Mouse (Mus musculus) forebrain, embryonic 11.5 days (tissue): ENCODE measurements around the gene Gm20388. TPM values are rescaled to one million over a fixed set of nuclear protein-coding genes. Genes with fewer than 3 reads are reported as not detected.

Source experiments
- ATAC-seq: fragments of 200-750 bp; cut with Nextera tagmentation; replicated peaks from 2 replicates; pipeline ENCODE4 v1.8.0; 2017; ENCODE audit warnings: moderate TSS enrichment; ENCODE audit not compliant: low FRiP score
- DNase-seq: peaks from one replicate; pipeline ENCODE4 v3.0.0-alpha.2; 2017; ENCODE audit warnings: low spot score
- H3K27ac ChIP-seq: fragments of 300-500 bp; sonication (generic); 2 replicates; pipeline ENCODE4 v1.5.1; 2014; ENCODE audit warnings: low read depth, low read length
- H3K27me3 ChIP-seq: fragments of 300-500 bp; sonication (generic); 2 replicates; pipeline ENCODE4 v1.6.1; 2014; ENCODE audit warnings: mild to moderate bottlenecking, low read length, mixed read lengths; ENCODE audit not compliant: control insufficient read depth, insufficient read depth
- H3K36me3 ChIP-seq: fragments of 300-500 bp; sonication (generic); 2 replicates; pipeline ENCODE4 v1.6.1; 2014; ENCODE audit warnings: mild to moderate bottlenecking, low read length, moderate library complexity, mixed read lengths; ENCODE audit not compliant: control insufficient read depth, insufficient read depth
- H3K4me1 ChIP-seq: fragments of 300-500 bp; sonication (generic); replicated peaks from 2 replicates; pipeline ENCODE4 v1.6.1; 2014; ENCODE audit warnings: low read length, mixed read lengths; ENCODE audit not compliant: control insufficient read depth, insufficient read depth
- H3K4me2 ChIP-seq: fragments of 300-500 bp; sonication (generic); 2 replicates; pipeline ENCODE4 v1.6.1; 2014; ENCODE audit warnings: low read depth, mild to moderate bottlenecking, low read length, moderate library complexity, mixed read lengths; ENCODE audit not compliant: severe bottlenecking
- H3K4me3 ChIP-seq: fragments of 300-500 bp; sonication (generic); 2 replicates; pipeline ENCODE4 v1.5.1; 2014; ENCODE audit warnings: low read depth, low read length
- H3K9ac ChIP-seq: fragments of 300-500 bp; sonication (generic); 2 replicates; pipeline ENCODE4 v1.6.1; 2014; ENCODE audit warnings: low read length
- H3K9me3 ChIP-seq: fragments of 300-500 bp; sonication (generic); 2 replicates; pipeline ENCODE4 v1.6.1; 2016; ENCODE audit warnings: low read length, mixed read lengths; ENCODE audit not compliant: control insufficient read depth
- WGBS: fragments of 180-500 bp; shearing (Covaris S2); extraction: QIAGEN DNeasy Blood & Tissue Kit; methylation state at CpG from one replicate; pipeline ENCODE4 v1.1.7; 2014; 5-methylcytosine and 5-hydroxymethylcytosine counted together
- polyA plus RNA-seq: library from polyadenylated mRNA; unstranded; fragments of >200 nt; fragmentation: Nextera tagmentation; extraction: Ambion mirVana; gene quantifications from 2 replicates; pipeline ENCODE4 v1.2.1, GENCODE M21; 2014

The Gm20388 gene
- polyA plus RNA-seq, 1 experiment from 2014 or later: not detected

DNA sequence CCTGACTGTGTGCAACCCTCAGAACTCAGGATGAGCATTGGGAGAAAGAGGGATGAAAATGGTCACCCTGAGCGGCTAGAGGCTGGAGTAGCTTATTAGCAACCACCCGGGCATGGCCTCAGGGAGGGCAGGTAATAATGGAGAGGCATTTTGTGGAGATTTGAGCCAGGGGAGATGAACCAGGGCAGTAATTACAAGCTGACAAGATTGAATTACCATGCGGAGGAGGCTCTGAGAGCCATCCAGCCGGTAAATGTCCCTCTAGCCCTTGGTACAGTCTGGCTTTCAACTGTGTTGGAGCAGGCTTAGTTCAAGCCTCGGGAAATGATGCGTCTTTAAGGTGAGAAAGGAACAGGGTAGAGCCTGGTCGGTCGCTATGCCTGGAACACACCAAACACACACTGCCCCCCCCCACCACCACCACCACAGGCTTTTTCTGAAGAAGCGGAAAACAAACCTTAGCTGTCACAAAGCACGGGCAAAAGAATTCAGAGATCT is 1486.6 kb downstream of the Gm20388 start:
- H3K9ac ChIP-seq: no peak overlapping the region
- no peak overlapping the region for H3K4me2 ChIP-seq
- H3K27me3 ChIP-seq: peaks cover 19% of the 10 kb centered on the region
- H3K27ac ChIP-seq: no peak overlapping the region
- H3K9me3 ChIP-seq: no peaks in the 10 kb centered on the region
- WGBS: 33% methylated on average over 10 of the region's 10 CpGs
- DNase-seq: no peak
- H3K36me3 ChIP-seq: no peaks in the 10 kb centered on the region
- no peak overlapping the region for H3K4me3 ChIP-seq
- H3K4me1 ChIP-seq: peaks cover 11% of the 10 kb centered on the region; the same call in 1 of the 2 replicates
- ATAC-seq: no peak

DNA sequence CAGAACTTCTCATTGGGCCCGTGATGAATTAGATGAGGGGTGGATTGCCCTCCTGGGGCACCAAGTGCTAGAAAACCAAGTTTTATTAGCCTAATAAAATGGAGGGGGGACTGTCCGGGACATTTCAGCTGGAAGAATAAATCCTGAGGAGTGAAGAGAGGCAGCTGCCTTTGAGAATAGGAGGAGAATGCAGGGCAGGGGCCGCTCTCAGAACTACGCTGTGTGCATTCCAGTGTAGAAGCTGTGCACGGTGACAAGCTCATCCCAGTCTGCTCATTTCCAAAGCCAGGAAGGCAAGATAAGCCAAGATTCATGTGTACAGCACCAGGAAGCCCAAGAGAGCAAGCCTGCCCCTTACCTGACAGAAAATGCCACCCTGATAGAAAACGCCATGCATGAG is 1487.4 kb downstream of the Gm20388 start:
- no peak for ATAC-seq
- Histone ChIP-seq H3K36me3 (no peaks in the 10 kb centered on the region), H3K27me3 (peaks cover 10% of the 10 kb centered on the region), H3K4me1 (peaks cover 13% of the 10 kb centered on the region; the same call in 1 of the 2 replicates), H3K9ac (no peak overlapping the region), H3K4me3 (no peak overlapping the region), H3K27ac (no peak overlapping the region), H3K4me2 (no peak overlapping the region), H3K9me3 (no peaks in the 10 kb centered on the region)
- DNase-seq: no peak
- 74% methylated on average over 6 of the region's 6 CpGs for WGBS

DNA sequence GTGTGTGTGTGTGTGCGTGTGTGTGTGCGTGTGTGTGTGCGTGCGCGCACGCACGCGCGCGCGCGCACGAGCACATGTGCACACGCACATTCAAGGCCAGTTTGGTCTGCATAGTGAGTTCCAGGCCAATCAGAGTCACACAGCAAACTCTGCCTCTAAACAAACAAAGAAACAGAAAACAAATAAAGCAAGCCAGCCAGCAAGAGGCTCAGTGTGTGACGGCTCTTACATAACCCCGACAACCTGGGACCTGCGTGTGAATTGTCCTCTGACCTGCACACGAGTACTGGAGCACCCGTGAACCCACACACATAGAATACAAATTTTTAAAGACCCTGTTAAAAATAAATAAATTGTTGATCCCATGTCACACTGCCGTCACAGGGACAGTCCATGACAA is 1488.1 kb downstream of the Gm20388 start:
- H3K9ac ChIP-seq: no peak overlapping the region

DNA sequence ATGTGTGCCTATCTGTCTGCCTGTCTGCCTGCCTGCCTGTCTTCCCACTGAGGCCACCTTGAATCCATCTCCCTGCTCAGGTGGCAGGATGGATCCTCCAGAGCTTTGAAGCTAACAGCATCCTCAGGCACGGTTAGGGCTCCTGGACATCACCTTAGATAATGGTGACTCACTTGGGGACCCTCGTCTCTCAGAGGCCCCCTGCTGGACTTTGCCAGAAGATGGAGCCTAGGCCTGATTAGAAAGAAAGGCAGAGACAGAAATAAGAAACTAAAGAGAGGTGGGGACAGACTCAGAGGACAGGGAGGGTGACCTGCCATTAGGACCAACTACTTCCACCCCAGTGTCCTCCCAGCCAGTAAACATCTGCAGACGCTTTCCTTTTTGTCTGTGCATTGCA is 1488.5 kb downstream of the Gm20388 start:
- Histone ChIP-seq H3K9ac (no peak overlapping the region), H3K4me1 (peaks cover 13% of the 10 kb centered on the region; the same call in 1 of the 2 replicates), H3K36me3 (no peaks in the 10 kb centered on the region), H3K27ac (no peak overlapping the region), H3K4me2 (no peak overlapping the region), H3K27me3 (peaks cover 5% of the 10 kb centered on the region), H3K4me3 (no peak overlapping the region), H3K9me3 (no peaks in the 10 kb centered on the region)
- DNase-seq: no peak
- WGBS: 44% methylated on average over 3 of the region's 3 CpGs
- ATAC-seq: no peak

More for the DNA sequence above, 1488.1 kb downstream of the Gm20388 start:
- no peak overlapping the region for H3K27ac ChIP-seq
- WGBS: 90% methylated on average over 20 of the region's 20 CpGs
- no peaks in the 10 kb centered on the region for H3K9me3 ChIP-seq
- H3K36me3 ChIP-seq: no peaks in the 10 kb centered on the region
- H3K4me3 ChIP-seq: no peak overlapping the region
- ATAC-seq: no peak
- H3K4me1 ChIP-seq: peaks cover 13% of the 10 kb centered on the region; the same call in 1 of the 2 replicates
- H3K4me2 ChIP-seq: no peak overlapping the region
- no peak for DNase-seq
- peaks cover 7% of the 10 kb centered on the region for H3K27me3 ChIP-seq

DNA sequence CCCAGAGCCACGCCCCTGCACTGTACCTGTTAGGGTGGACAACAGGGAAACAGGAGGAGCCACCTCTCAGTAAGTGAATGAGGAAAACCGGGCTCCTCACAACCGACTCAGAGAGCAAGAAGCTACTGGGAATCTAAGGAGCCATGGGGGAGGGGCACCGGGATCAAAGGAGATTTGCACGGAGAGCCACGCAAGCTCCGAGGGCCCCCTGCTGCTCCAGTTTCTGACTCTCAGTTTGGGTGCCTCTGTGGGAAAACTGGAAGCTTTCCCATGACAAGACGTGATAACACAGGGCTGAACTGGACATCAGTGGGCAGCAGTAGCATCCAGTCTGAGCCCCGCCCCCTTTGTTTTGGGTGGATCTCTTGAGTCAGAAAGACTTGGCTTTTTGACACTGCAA is 1489.9 kb downstream of the Gm20388 start:
- H3K27ac ChIP-seq: no peak overlapping the region
- H3K4me2 ChIP-seq: no peak overlapping the region
- DNase-seq (no peak), ATAC-seq (no peak)
- H3K9me3 ChIP-seq: no peaks in the 10 kb centered on the region
- no peak overlapping the region for H3K4me3 ChIP-seq
- no peaks in the 10 kb centered on the region for H3K36me3 ChIP-seq
- H3K9ac ChIP-seq: no peak overlapping the region
- H3K27me3 ChIP-seq: peaks cover 3% of the 10 kb centered on the region; the same call in 1 of the 2 replicates
- 34% methylated on average over 9 of the region's 9 CpGs for WGBS
- H3K4me1 ChIP-seq: peaks cover 12% of the 10 kb centered on the region; the same call in 1 of the 2 replicates

DNA sequence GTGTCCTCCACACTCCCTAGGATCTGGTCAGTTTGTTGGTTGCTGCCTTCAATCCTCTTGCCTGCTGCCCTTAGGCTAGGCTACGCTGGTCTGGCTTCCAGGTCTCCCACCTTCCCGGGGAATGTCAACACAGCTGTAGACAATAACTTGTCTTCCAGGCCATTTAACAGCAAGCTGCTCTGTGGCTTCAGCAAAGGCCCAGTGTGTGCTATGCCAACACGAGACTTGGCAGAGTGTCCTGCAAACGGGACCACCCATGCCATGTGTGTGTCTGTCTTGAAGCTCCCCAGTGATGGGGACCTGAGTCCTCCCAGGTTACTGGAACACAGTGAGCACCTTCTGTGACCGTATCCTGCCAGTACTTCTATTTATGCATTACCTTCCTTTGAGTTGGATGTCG is 1493.2 kb downstream of the Gm20388 start:
- H3K9me3 ChIP-seq: no peaks in the 10 kb centered on the region
- H3K36me3 ChIP-seq: no peaks in the 10 kb centered on the region
- H3K4me3 ChIP-seq: no peak overlapping the region
- no peak overlapping the region for H3K4me2 ChIP-seq
- peaks cover 2% of the 10 kb centered on the region; the same call in 1 of the 2 replicates for H3K4me1 ChIP-seq
- WGBS: 90% methylated on average over 6 of the region's 6 CpGs
- H3K27ac ChIP-seq: no peak overlapping the region
- H3K27me3 ChIP-seq: no peaks in the 10 kb centered on the region
- H3K9ac ChIP-seq: no peak overlapping the region
- no peak for DNase-seq
- ATAC-seq: no peak

DNA sequence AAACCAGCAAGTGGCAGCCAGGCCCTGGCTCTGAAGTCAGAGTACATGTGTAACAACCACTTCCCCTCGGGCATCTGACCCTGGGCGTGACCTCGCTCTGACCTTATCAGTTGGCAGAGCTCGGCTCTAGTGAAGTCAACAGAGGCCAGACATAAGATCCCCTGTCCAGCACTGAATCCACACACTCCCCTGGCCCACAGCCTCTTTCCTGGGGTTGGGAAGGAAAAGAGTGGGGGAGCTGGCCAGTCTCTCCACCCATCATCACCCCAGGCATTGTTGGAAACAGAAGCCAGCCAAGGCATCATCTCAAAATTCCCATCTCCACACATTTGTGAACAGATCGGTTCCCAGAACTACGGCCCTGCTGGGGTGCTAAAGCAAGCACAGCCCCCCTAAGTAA is 1507.4 kb downstream of the Gm20388 start:
- Histone ChIP-seq H3K27ac (no peak overlapping the region), H3K9ac (no peak overlapping the region)
- no peak for DNase-seq

DNA sequence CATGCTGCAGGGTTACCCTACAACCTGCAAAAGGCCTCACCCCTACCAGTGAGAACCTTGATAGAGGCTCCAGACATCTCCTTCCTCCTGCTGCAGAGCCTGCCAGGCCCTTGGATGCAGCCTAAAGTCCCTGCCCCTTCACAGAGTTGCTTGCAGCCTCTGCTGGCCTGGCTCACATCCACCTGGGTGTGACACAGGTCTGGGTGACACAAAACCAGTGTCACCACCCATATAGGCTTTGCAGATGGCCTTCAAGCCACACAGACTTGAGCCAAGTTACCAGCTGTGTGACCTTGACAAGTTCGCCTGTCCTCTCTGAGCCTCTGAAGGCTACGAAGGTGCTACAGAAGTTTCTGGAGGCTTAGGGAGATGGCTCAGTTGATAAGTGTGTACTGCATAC is 1508.9 kb downstream of the Gm20388 start:
- H3K27me3 ChIP-seq: no peaks in the 10 kb centered on the region
- no peak overlapping the region for H3K4me3 ChIP-seq
- H3K9ac ChIP-seq: no peak overlapping the region
- no peak overlapping the region for H3K27ac ChIP-seq
- H3K9me3 ChIP-seq: no peaks in the 10 kb centered on the region
- 83% methylated on average over 2 of the region's 2 CpGs for WGBS
- no peak overlapping the region for H3K4me2 ChIP-seq
- ATAC-seq (no peak), DNase-seq (no peak)
- H3K36me3 ChIP-seq: no peaks in the 10 kb centered on the region
- H3K4me1 ChIP-seq: no peaks in the 10 kb centered on the region

More for the DNA sequence above, 1507.4 kb downstream of the Gm20388 start:
- Histone ChIP-seq H3K4me3 (no peak overlapping the region), H3K36me3 (no peaks in the 10 kb centered on the region), H3K4me1 (no peaks in the 10 kb centered on the region), H3K4me2 (no peak overlapping the region), H3K9me3 (no peaks in the 10 kb centered on the region), H3K27me3 (no peaks in the 10 kb centered on the region)
- 52% methylated on average over 6 of the region's 6 CpGs for WGBS
- no peak for ATAC-seq

DNA sequence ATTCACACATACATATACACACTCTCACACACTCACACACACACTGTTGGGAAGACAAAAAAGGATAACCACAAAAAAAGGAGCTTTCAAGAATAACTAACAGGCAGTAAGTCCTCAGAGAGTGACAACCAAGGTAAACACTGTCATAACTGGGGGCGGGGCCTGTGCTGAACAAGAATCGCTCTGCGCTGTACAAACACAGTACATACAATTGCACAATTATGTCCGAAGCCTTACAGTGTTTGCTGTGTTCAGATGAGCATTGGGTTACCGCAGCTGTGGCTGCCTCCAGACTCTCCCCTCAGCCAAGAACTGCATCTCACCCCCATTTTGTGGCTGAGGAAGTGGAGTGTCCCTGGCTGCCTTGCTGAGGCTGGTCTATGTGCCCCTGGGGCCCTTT is 1510.4 kb downstream of the Gm20388 start:
- no peaks in the 10 kb centered on the region for H3K4me1 ChIP-seq
- H3K27ac ChIP-seq: no peak overlapping the region
- no peak overlapping the region for H3K4me3 ChIP-seq
- no peaks in the 10 kb centered on the region for H3K27me3 ChIP-seq
- no peak for DNase-seq
- H3K4me2 ChIP-seq: no peak overlapping the region
- no peaks in the 10 kb centered on the region for H3K36me3 ChIP-seq
- no peaks in the 10 kb centered on the region for H3K9me3 ChIP-seq
- ATAC-seq: no peak
- H3K9ac ChIP-seq: no peak overlapping the region
- WGBS: 88% methylated on average over 5 of the region's 5 CpGs
